Mouse (Mus musculus) forebrain, embryonic 15.5 days (tissue): ENCODE measurements around the gene Mtcl1. TPM values are rescaled to one million over a fixed set of nuclear protein-coding genes. Genes with fewer than 3 reads are reported as not detected.
A peak's percentile ranks its signal among the peaks of the same experiment; 100 is the strongest.

ENCODE experiments used
- ATAC-seq: fragments of 200-750 bp; cut with Nextera tagmentation; replicated peaks from 2 replicates; pipeline ENCODE4 v1.8.0; 2017; ENCODE audit warnings: mild to moderate bottlenecking, moderate TSS enrichment, moderate library complexity
- H3K27ac ChIP-seq: fragments of 300-500 bp; sonication (generic); replicated peaks from 2 replicates; pipeline ENCODE4 v1.5.1; 2015; ENCODE audit warnings: mild to moderate bottlenecking, inconsistent platforms
- H3K27me3 ChIP-seq: fragments of 300-500 bp; sonication (generic); 2 replicates; pipeline ENCODE4 v1.6.1; 2015; ENCODE audit warnings: inconsistent platforms
- H3K36me3 ChIP-seq: fragments of 300-500 bp; sonication (generic); 2 replicates; pipeline ENCODE4 v1.6.1; 2015; ENCODE audit warnings: mild to moderate bottlenecking, inconsistent platforms
- H3K4me1 ChIP-seq: fragments of 300-500 bp; sonication (generic); 2 replicates; pipeline ENCODE4 v1.6.1; 2015; ENCODE audit warnings: inconsistent platforms
- H3K4me2 ChIP-seq: fragments of 300-500 bp; sonication (generic); replicated peaks from 2 replicates; pipeline ENCODE4 v1.6.1; 2015; ENCODE audit warnings: mild to moderate bottlenecking, inconsistent platforms
- H3K4me3 ChIP-seq: fragments of 300-500 bp; sonication (generic); 2 replicates; pipeline ENCODE4 v1.5.1; 2015; ENCODE audit warnings: mild to moderate bottlenecking, inconsistent platforms
- H3K9ac ChIP-seq: fragments of 300-500 bp; sonication (generic); replicated peaks from 2 replicates; pipeline ENCODE4 v1.6.1; 2015; ENCODE audit warnings: mild to moderate bottlenecking, inconsistent platforms
- H3K9me3 ChIP-seq: fragments of 300-500 bp; sonication (generic); 2 replicates; pipeline ENCODE4 v1.6.1; 2016; ENCODE audit warnings: inconsistent platforms
- WGBS: fragments of 180-500 bp; shearing (Covaris S2); methylation state at CpG from one replicate; pipeline ENCODE4 v1.1.7; 2015; ENCODE audit warnings: mixed read lengths; 5-methylcytosine and 5-hydroxymethylcytosine counted together
- polyA plus RNA-seq: library from polyadenylated mRNA; unstranded; fragments of >200 nt; fragmentation: Nextera tagmentation; extraction: Ambion mirVana; gene quantifications from 2 replicates; pipeline ENCODE4 v1.2.1, GENCODE M21; 2015

Mtcl1 gene
- polyA plus RNA-seq, 1 experiment from 2014 or later: 35.5 TPM

DNA sequence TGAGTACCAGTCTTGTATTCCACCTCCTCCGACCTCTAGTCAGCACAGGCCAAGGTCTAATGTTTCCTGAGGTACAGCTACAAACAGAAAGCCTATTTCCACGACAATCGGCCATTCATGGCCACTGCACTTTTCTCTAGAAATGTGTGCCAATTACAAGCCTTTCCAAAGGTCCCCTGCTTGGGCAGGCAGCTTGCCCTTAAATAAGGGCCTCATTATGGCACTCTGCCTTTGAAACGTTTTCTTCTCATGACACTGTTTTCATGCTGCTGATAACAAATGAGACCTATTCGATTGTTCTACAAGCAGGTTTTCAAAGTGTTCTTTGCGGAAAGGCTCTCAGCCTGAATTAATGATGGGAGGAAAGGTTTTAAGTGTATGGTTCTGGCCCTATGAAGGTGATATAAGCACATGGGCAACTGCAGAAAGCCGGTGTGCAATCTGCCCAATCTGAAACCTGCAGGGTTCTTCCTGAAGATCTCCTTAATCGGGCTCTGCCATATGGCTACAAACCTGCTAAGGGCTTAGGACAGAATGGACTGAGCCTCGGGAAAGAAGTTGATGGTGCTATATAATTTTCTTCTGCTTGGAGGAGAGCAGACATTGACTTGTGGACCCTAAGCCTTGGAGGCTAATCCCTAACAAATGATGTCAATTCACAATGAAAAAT, 47.8 kb downstream of the Mtcl1 start:
- ATAC-seq: peak; percentile 69
- 7% methylated on average over 9 of the region's 9 CpGs for WGBS
- no peaks in the 10 kb centered on the region for H3K27me3 ChIP-seq
- peaks cover 33% of the 10 kb centered on the region for H3K4me1 ChIP-seq
- no peaks in the 10 kb centered on the region for H3K36me3 ChIP-seq
- H3K9me3 ChIP-seq: no peaks in the 10 kb centered on the region
- H3K4me3 ChIP-seq: no peak overlapping the region
- no peak overlapping the region for H3K9ac ChIP-seq
- peak overlapping the region; percentile 13; the same call in 1 of the 2 replicates for H3K27ac ChIP-seq
- no peak overlapping the region for H3K4me2 ChIP-seq

DNA sequence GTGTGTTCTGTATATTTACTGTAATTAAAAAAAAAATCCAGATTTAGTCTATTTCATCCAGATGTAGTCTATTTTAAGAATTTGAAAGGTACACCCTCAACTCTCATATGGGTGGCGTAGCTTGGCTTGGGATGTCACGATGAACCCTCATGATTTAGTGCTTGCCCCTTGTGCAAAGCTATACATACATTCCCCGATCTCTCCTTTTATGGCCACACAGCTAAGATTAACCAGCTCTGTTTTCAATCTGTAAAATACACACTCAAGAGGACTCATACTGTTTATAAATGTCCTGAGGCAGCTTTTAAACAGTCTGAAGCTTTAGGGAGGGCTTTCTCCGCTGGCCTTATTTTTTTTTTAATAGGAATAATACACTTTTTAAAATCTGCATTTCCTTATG, 49.8 kb downstream of the Mtcl1 start:
- peaks cover 22% of the 10 kb centered on the region for H3K4me1 ChIP-seq
- H3K27ac ChIP-seq: no peak overlapping the region
- no peak overlapping the region for H3K9ac ChIP-seq
- ATAC-seq: no peak
- no peak overlapping the region for H3K4me2 ChIP-seq
- 0 out of 2 replicates have a peak, but pooled peaks cover 4% of the 10 kb centered on the region for H3K36me3 ChIP-seq
- no peaks in the 10 kb centered on the region for H3K9me3 ChIP-seq
- no peak overlapping the region for H3K4me3 ChIP-seq
- 94% methylated on average over 4 of the region's 4 CpGs for WGBS
- no peaks in the 10 kb centered on the region for H3K27me3 ChIP-seq

DNA sequence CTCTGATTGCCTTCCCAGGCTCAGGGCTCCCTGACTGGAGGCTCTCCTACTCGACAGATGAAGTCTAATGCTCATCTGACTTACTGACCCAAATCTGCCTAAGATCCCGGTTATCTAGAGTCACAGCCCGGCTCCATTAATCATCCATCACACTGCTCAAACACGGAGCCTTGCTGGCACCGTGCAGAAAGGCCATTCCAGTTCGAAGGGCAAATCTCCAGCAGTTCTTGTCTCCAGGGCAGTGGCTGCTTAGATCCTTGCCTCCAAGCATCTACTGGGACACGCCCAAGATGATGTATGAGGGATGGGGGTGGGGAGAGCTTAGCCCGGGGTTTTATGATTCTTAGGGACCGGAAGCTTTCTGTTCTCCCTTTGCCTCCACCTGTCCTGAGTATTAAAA, 55.0 kb downstream of the Mtcl1 start:
- no peaks in the 10 kb centered on the region for H3K9me3 ChIP-seq
- no peaks in the 10 kb centered on the region for H3K27me3 ChIP-seq
- no peaks in the 10 kb centered on the region for H3K4me1 ChIP-seq
- H3K9ac ChIP-seq: no peak overlapping the region
- no peak overlapping the region for H3K27ac ChIP-seq
- 84% methylated on average over 9 of the region's 9 CpGs for WGBS
- no peak overlapping the region for H3K4me2 ChIP-seq
- H3K36me3 ChIP-seq: 0 out of 2 replicates have a peak, but pooled peaks cover 4% of the 10 kb centered on the region
- no peak overlapping the region for H3K4me3 ChIP-seq
- ATAC-seq: no peak

DNA sequence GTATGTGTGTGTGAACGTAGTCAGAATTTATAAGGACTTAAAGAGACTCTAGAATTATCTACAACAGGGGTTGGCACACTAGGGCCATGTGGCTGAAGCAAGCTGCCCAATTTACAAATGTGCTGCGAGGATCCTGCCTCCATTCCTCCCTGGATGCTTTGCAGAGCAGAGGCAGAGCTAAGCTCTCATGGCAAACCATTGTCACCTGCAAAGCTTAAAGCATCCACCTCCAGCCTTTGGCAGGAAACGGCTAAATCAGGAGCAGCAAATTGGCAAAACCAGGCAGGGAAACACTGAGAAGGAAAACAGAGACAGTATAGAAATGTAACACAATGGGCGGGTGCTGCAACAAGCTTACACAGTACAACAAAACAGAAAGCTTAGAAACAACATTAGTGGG, 61.2 kb downstream of the Mtcl1 start:
- Histone ChIP-seq H3K4me3 (no peak overlapping the region), H3K9me3 (no peaks in the 10 kb centered on the region), H3K36me3 (0 out of 2 replicates have a peak, but pooled peaks cover 5% of the 10 kb centered on the region), H3K27me3 (no peaks in the 10 kb centered on the region), H3K4me2 (no peak overlapping the region), H3K27ac (no peak overlapping the region), H3K9ac (no peak overlapping the region), H3K4me1 (no peaks in the 10 kb centered on the region)
- WGBS: 63% methylated on average over 4 of the region's 4 CpGs
- ATAC-seq: no peak

DNA sequence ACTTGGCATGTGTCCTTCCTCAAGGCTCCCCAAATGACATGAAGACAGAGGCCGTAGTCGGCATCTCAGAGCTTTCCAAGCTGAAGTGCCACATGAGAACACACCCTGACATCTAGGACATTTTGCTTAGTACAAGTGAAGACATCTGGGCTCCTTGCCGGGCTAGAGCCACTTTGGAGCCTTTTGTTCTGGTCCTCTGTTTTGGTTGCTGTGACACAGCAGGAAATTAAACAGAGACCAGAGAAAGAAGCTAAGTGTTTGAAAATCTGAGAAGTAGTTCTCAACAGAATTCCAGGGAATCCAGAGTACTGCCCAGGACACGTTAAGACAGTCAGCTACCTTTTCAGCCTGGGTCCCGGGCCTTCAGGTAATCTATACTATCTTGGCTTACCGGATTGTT, 68.2 kb downstream of the Mtcl1 start:
- H3K9ac ChIP-seq: no peak overlapping the region
- no peaks in the 10 kb centered on the region for H3K4me1 ChIP-seq
- no peak for ATAC-seq
- H3K36me3 ChIP-seq: peaks cover 14% of the 10 kb centered on the region; the same call in 1 of the 2 replicates
- H3K4me2 ChIP-seq: no peak overlapping the region
- no peaks in the 10 kb centered on the region for H3K9me3 ChIP-seq
- H3K27me3 ChIP-seq: no peaks in the 10 kb centered on the region
- WGBS: 72% methylated on average over 6 of the region's 6 CpGs
- no peak overlapping the region for H3K4me3 ChIP-seq
- H3K27ac ChIP-seq: no peak overlapping the region

DNA sequence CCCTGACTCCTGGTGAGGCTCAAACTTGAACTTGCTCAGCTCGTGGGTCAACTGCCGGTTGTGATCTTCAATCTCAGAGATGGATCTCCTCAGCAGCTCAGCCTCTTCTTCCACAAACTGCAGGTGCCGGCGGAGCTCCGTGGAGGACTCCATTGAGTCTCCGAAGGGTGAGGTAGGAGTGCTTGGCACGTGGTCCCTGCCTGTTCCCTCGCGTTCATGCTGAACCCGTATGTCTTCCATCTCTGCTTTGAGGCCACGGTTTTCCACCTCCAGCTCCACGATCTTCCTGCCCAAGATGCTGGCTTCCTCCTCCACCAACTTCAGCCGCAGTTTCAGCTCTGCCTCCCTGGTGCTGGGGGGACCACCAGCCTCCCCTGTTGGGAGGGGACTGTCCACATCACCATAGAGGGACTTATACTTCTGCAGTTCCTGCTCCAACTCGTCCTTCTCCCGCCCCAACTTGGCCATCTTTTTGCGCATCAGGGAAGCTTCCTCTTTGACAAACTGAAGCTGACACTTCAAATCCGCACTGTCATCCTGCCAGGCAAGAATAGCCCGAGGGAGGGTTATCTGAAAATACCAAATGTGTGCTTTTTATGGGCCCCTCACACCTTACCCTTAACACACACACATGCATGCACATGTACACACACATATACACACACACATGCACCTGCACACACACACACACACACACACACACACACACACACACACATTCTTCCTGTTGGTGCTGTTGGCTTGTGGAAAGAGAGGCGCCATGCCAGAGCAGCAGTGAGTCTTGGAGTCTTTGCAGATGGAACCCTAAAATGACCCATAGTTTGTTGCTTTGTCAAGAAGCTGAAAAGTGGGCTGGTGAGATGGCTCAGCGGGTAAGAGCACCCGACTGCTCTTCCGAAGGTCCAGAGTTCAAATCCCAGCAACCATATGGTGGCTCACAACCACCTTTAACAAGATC, 69.4 kb downstream of the Mtcl1 start:
- H3K27ac ChIP-seq: no peak overlapping the region
- ATAC-seq: no peak
- H3K4me1 ChIP-seq: 0 out of 2 replicates have a peak, but pooled peaks cover 1% of the 10 kb centered on the region
- H3K4me3 ChIP-seq: no peak overlapping the region
- 94% methylated on average over 22 of the region's 22 CpGs for WGBS
- no peak overlapping the region for H3K4me2 ChIP-seq
- no peak overlapping the region for H3K9ac ChIP-seq
- no peaks in the 10 kb centered on the region for H3K27me3 ChIP-seq
- peaks cover 14% of the 10 kb centered on the region; the same call in 1 of the 2 replicates for H3K36me3 ChIP-seq
- H3K9me3 ChIP-seq: no peaks in the 10 kb centered on the region

DNA sequence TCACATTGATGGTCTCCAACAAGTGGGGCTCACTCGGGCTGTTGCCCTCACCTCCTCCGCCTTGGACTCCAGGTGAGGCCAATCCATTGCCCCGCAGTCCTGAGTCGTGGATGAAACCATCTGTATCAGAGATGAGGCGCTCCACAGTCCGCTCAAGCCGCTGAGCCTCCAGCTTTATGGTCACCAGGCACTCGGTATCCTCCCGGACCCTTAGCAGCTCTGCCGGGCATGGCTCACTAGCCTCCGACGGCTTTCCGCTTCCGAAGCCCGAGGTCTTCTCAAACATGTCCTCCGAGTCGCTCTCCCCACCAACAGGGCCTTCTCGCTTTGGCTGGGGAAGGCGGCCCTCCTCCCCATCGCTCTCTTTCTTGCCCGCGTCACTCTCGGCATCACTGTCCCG, 70.2 kb downstream of the Mtcl1 start:
- H3K27ac ChIP-seq: no peak overlapping the region
- H3K4me2 ChIP-seq: no peak overlapping the region
- no peak overlapping the region for H3K4me3 ChIP-seq
- 96% methylated on average over 24 of the region's 24 CpGs for WGBS
- H3K4me1 ChIP-seq: peaks cover 8% of the 10 kb centered on the region
- no peak for ATAC-seq
- H3K27me3 ChIP-seq: no peaks in the 10 kb centered on the region
- no peak overlapping the region for H3K9ac ChIP-seq
- peaks cover 11% of the 10 kb centered on the region; the same call in 1 of the 2 replicates for H3K36me3 ChIP-seq
- H3K9me3 ChIP-seq: no peaks in the 10 kb centered on the region

DNA sequence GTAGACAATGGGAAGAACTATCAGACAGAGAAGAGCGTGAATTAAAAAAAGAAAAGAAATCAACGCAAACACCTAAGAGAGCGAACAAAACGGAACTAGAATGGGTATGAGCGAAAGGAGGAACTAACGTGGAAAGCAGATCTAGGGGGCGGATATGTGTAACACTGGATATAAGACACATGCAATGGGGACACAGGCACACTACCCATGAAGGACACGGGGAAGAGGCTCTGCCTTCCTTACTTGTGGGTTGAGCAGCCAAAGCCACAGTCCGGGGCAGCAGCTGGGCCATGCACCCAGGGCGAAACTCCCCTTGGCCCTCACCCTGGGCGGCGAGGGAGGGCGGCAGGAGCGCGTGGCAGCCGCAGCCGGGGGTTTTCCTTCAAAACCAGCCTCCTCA, 71.4 kb downstream of the Mtcl1 start:
- Histone ChIP-seq H3K9ac (no peak overlapping the region), H3K36me3 (peaks cover 8% of the 10 kb centered on the region; the same call in 1 of the 2 replicates), H3K4me3 (no peak overlapping the region), H3K27me3 (no peaks in the 10 kb centered on the region), H3K27ac (no peak overlapping the region), H3K9me3 (no peaks in the 10 kb centered on the region), H3K4me1 (peaks cover 8% of the 10 kb centered on the region), H3K4me2 (no peak overlapping the region)
- ATAC-seq: no peak
- 93% methylated on average over 17 of the region's 17 CpGs for WGBS

DNA sequence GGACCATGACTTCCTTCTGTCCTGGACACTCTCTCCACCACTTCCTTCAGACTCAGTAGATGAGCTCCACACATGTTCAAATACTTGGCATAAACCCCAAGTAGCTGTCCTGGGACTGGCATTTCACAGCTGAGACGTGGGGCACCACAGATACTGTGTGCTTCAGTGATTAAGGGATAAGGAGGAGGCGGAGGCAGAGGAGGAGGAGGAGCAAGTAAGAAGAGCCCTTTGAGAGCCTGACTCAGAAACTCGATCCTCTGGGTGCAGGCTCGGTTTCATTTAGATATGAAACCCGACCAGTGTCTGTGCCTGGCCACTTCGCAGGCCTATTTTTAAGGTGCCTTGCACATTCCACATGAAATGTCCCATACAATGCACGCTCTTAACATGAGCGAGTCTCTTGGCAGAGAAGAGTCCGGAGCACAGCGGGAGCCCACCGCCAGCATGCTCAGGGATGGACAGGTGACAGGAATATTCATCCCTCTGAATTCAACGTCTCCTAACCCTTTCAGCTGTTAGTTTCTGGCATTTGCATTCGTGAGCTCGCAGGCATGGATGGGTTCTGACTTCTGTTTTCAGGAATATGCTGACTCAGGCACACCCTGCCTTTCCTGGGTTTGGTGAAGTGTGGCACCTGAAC, 74.8 kb downstream of the Mtcl1 start:
- no peak for ATAC-seq
- Histone ChIP-seq H3K4me2 (no peak overlapping the region), H3K9ac (no peak overlapping the region), H3K36me3 (peaks cover 5% of the 10 kb centered on the region; the same call in 1 of the 2 replicates), H3K27me3 (no peaks in the 10 kb centered on the region), H3K27ac (no peak overlapping the region), H3K4me3 (no peak overlapping the region), H3K4me1 (peaks cover 8% of the 10 kb centered on the region), H3K9me3 (no peaks in the 10 kb centered on the region)
- WGBS: 34% methylated on average over 14 of the region's 14 CpGs

DNA sequence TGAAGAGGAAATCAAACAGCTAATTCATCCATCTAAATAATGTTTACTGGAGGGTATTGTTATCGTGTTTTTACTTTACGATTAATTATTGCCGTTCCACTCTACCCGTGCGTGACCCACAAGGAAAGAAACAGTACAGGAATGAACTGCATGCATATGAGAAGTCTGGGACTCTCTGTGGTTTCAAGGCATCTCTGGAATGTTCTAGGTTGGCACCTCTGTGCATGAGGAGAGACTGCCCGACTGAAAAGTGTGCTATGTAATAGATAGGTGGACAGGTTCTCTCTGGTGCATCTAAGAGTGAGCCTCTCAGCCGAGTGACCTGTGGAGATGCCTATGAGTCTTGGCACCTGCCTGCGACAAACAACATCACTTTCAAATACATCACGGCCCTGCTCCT, 78.7 kb downstream of the Mtcl1 start:
- Histone ChIP-seq H3K9ac (no peak overlapping the region), H3K27ac (no peak overlapping the region), H3K4me2 (no peak overlapping the region), H3K36me3 (peaks cover 8% of the 10 kb centered on the region; the same call in 1 of the 2 replicates), H3K4me1 (peaks cover 8% of the 10 kb centered on the region), H3K27me3 (no peaks in the 10 kb centered on the region), H3K9me3 (no peaks in the 10 kb centered on the region), H3K4me3 (no peak overlapping the region)
- ATAC-seq: no peak
- WGBS: 90% methylated on average over 9 of the region's 9 CpGs

DNA sequence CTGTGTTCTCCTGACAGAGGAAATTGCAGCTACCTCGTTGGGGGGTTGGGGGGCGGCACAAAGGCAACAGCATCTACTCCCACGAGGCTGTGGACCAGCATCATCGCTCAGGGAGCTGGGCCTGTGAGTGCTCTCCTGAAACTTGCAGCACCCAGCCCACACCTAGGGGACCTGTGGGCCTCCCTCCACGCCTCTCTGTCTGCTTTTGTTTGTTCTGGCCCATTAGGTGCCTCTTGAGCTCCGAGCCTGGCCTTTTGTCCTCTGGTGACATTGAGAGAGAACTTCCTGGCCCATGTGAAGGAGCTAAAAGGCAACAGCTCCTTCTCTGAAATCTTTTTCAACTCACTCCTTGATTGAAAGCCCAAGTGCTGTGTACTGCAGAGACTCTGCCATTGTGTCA, 79.8 kb downstream of the Mtcl1 start:
- Histone ChIP-seq H3K4me3 (no peak overlapping the region), H3K4me2 (no peak overlapping the region), H3K27ac (no peak overlapping the region), H3K9ac (no peak overlapping the region), H3K4me1 (peaks cover 3% of the 10 kb centered on the region), H3K36me3 (peaks cover 8% of the 10 kb centered on the region; the same call in 1 of the 2 replicates), H3K9me3 (no peaks in the 10 kb centered on the region), H3K27me3 (no peaks in the 10 kb centered on the region)
- WGBS: 72% methylated on average over 6 of the region's 6 CpGs
- ATAC-seq: no peak

DNA sequence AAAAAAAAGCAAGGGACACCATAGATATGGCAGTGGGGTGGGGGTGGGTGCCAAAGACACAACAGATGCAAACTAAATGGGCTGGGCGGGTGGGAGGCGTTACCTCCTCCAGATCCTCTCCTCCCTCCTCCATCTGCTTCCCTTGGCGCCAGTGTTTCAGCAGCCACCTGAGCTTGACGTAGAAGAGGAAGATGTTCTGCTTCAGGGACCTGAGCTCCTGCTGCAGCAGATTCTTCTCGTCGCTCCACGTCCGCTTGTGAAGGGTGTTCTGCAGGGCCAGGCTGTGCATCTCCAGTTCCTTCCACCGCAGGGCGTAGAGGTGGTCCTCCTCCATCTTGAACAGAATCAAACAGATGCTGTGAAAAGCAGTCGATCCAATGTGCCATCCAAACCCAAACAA, 81.4 kb downstream of the Mtcl1 start:
- Histone ChIP-seq H3K4me1 (no peaks in the 10 kb centered on the region), H3K36me3 (peaks cover 12% of the 10 kb centered on the region; the same call in 1 of the 2 replicates), H3K9ac (no peak overlapping the region), H3K9me3 (no peaks in the 10 kb centered on the region), H3K4me3 (no peak overlapping the region), H3K27ac (no peak overlapping the region), H3K4me2 (no peak overlapping the region), H3K27me3 (no peaks in the 10 kb centered on the region)
- ATAC-seq: no peak
- 82% methylated on average over 11 of the region's 11 CpGs for WGBS
